Mouse (Mus musculus) ES-E14 (cell line): ENCODE data around the gene Cav1. TPM values are rescaled to one million over a fixed set of nuclear protein-coding genes. Genes with fewer than 3 reads are reported as not detected.

Experiments
- DNase-seq: peaks from one replicate; pipeline ENCODE4 v3.0.0-alpha.2; 2013; ENCODE audit warnings: low read depth, low spot score
- H3K27ac ChIP-seq: 2 replicates; pipeline ENCODE4 v1.5.1; 2012; ENCODE audit warnings: low read depth, mild to moderate bottlenecking, low read length, moderate library complexity, mixed read lengths; ENCODE audit not compliant: poor library complexity, insufficient read depth, severe bottlenecking
- H3K36me3 ChIP-seq: 2 replicates; pipeline ENCODE4 v1.6.1; 2012; ENCODE audit warnings: mild to moderate bottlenecking, low read length, moderate library complexity, mixed read lengths; ENCODE audit not compliant: control insufficient read depth, poor library complexity, insufficient read depth, severe bottlenecking
- H3K4me1 ChIP-seq, 2 experiments: fragments of 150-350 bp in 1 of 2; sonication (generic) in 1 of 2; 2 replicates each; pipeline ENCODE4 v1.6.1; 2012; ENCODE audit warnings: low read length in 2 of 2, mild to moderate bottlenecking in 1 of 2, mixed read lengths in 1 of 2; ENCODE audit not compliant: control insufficient read depth in 2 of 2, insufficient read depth in 2 of 2, poor library complexity in 1 of 2
- H3K4me3 ChIP-seq, 2 experiments: fragments of 150-350 bp in 1 of 2; sonication (generic) in 1 of 2; 2 replicates each; pipeline ENCODE4 v1.5.1; 2012; ENCODE audit warnings: low read length in 2 of 2, low read depth in 1 of 2, mild to moderate bottlenecking in 1 of 2, mixed read lengths in 1 of 2; ENCODE audit not compliant: insufficient read depth in 1 of 2, poor library complexity in 1 of 2, severe bottlenecking in 1 of 2
- H3K9ac ChIP-seq: 2 replicates; pipeline ENCODE4 v1.6.1; 2012; ENCODE audit warnings: low read depth, mild to moderate bottlenecking, low read length, mixed read lengths; ENCODE audit not compliant: poor library complexity, insufficient read depth, severe bottlenecking
- H3K9me3 ChIP-seq: fragments of 150-350 bp; sonication (generic); 2 replicates; pipeline ENCODE4 v1.6.1; 2012; ENCODE audit warnings: low read depth, mild to moderate bottlenecking, low read length; ENCODE audit not compliant: control insufficient read depth, insufficient read depth
- CHD2 ChIP-seq: IDR thresholded peaks from 2 replicates; pipeline ENCODE4 v1.6.1; 2014; ENCODE audit warnings: mild to moderate bottlenecking, low read depth, low read length, inconsistent platforms
- HCFC1 ChIP-seq: IDR thresholded peaks from 2 replicates; pipeline ENCODE4 v1.6.1; 2012; ENCODE audit warnings: low read length, inconsistent platforms, borderline replicate concordance; ENCODE audit not compliant: insufficient read depth
- MAFK ChIP-seq: IDR thresholded peaks from 2 replicates; pipeline ENCODE4 v1.6.1; 2014; ENCODE audit warnings: mild to moderate bottlenecking, low read depth, low read length, inconsistent platforms; ENCODE audit not compliant: insufficient read depth
- ZC3H11A ChIP-seq: IDR thresholded peaks from 2 replicates; pipeline ENCODE4 v1.6.1; 2012; ENCODE audit warnings: low read depth, mild to moderate bottlenecking, inconsistent platforms, low read length, borderline replicate concordance
- ZNF384 ChIP-seq: IDR thresholded peaks from 2 replicates; pipeline ENCODE4 v1.6.1; 2012; ENCODE audit warnings: low read depth, low read length, inconsistent platforms
- in situ Hi-C, 2 experiments: fragments of 600-800 bp; cut with MboI; formaldehyde crosslinking; loops; one replicate each; pipeline ENCODE4 v1.15.1; 2025; ENCODE audit warnings: low sequenced_read_pairs in 2 of 2, inconsistent platforms in 1 of 2; ENCODE audit not compliant: unreplicated experiment in 2 of 2
- total RNA-seq: library from RNA; depleted of rRNA; stranded (reverse); fragments of 300-350 nt; gene quantifications from 2 replicates; pipeline ENCODE4 v1.2.3, GENCODE M21; 2012

Cav1 gene
- total RNA-seq, 1 experiment, result 35.7 TPM

DNA sequence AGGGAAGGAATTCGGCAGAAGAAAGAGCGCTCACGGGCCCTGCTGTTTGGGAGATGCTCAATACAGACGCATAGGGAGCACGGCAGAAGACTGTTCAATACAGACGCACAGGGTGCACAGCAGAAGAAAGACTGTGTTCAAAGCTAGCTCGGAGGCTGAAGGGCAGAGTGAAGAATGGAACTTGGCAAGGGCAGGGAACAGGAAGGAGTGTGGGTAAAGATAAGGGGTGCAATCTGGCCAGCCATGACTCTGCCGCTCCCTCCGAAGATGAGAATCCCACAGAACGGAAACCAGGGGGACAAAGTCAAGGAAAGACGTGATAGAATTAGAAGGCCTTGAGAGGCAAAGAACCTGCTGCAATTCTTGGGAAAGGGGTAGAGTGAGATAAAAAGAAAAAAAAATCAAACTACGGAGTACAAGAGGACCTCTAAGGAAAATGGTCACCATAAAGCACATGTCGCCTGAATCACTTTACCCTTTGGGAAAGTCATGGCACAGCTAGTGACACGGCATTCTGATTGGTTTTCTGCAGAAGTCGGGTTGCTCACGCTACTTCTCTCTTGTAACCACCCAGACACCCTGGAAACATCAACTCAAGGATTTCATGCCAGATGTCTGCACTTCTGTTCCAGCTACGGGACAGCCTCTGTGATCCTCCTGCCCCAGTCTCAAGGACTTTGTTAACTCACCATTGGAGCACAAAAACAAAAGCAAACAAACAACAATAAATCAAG lies 57.5 kb downstream of the Cav1 start:
- H3K36me3 ChIP-seq, result no peaks in the 10 kb centered on the region
- DNase-seq, result no peak
- no peak for TF ChIP-seq ZNF384
- no peak for TF ChIP-seq HCFC1
- H3K9me3 ChIP-seq, result no peaks in the 10 kb centered on the region
- no peaks in the 10 kb centered on the region for H3K4me1 ChIP-seq
- H3K27ac ChIP-seq, result no peak overlapping the region
- no peak overlapping the region for H3K9ac ChIP-seq
- in situ Hi-C loops, result loop anchor here in 1 of 2 experiments (25.0 kb wide), 2 partner anchors 224 to 251 kb away; no protein-coding TSS in a partner anchor
- no peak overlapping the region for H3K4me3 ChIP-seq

DNA sequence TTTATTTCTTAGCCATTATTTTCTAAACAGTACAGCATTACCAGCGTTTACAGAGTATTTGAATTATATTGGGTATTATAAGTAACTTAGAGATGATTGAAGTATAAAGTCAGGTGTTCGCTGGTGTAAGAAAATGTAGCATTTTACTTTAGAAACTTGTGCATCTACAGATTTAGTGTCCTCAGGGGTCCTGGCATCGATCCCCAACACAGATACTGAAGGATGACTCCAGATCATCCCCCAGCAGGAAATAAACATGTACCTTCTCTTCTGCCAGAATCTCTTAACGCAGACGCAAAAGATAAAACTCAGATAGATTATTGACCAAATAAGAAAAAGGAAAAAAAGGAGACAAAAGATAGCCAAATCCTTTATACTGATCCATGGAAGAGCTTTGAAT lies 68.2 kb downstream of the Cav1 start:
- no peaks in the 10 kb centered on the region for H3K4me1 ChIP-seq
- in situ Hi-C loops, result loop anchor here (10.0 to 25.0 kb wide), 3 partner anchors 213 to 262 kb away; no protein-coding TSS in a partner anchor
- no peaks in the 10 kb centered on the region for H3K36me3 ChIP-seq
- H3K4me3 ChIP-seq, result no peak overlapping the region
- no peak overlapping the region for H3K9ac ChIP-seq
- no peak for DNase-seq
- no peak for TF ChIP-seq MAFK
- no peak for TF ChIP-seq ZNF384
- no peak for TF ChIP-seq ZC3H11A
- no peak for TF ChIP-seq HCFC1
- H3K9me3 ChIP-seq, result no peaks in the 10 kb centered on the region
- H3K27ac ChIP-seq, result no peak overlapping the region

DNA sequence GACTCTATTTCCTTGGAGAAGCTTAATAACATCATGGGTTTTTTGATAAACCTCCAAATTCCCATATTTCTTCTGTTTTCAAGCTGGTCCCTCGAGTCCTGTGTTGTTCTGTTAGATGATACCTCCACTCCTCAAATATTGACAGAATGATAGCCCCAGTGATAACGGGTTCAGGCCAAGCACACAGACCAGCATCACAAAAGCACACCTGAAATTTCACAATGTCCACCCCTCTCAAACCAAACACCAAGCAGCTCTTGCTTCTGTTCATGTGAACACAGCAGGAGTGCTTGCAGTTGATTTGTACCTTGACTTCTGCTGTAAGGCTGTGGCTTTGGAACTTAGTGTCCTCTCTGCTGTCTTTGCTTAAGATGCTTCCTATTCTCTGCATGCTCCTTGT lies 71.2 kb downstream of the Cav1 start:
- Histone ChIP-seq H3K4me3 (no peak overlapping the region), H3K27ac (no peak overlapping the region), H3K36me3 (no peaks in the 10 kb centered on the region), H3K4me1 (no peaks in the 10 kb centered on the region), H3K9ac (no peak overlapping the region), H3K9me3 (no peaks in the 10 kb centered on the region)
- TF ChIP-seq ZNF384 (no peak), CHD2 (no peak), ZC3H11A (no peak), HCFC1 (no peak), MAFK (no peak)
- no peak for DNase-seq
- in situ Hi-C loops, result loop anchor here in 1 of 2 experiments (10.0 kb wide), 1 partner anchor 217 kb away; no protein-coding TSS in a partner anchor

DNA sequence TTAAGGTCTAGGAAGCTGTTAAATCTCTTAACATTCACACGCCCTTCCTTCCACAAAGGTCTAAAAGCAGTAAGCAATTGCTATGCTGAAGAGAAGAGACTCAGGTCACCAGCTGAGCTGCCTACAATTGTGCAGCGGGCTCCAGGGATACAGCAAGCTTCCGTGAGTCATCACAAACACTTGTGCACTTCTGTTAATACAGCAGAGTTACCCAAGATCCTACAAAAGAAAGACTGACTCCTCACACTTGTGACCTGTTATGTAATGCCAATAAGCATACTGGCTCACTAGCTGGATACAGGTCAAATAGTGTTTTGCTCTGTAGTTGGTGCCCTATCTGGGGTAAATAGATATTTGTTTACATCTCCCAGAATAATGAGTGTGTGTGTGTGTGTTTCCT lies 74.0 kb downstream of the Cav1 start:
- DNase-seq, result no peak
- TF ChIP-seq ZC3H11A (no peak), HCFC1 (no peak), ZNF384 (no peak), CHD2 (no peak), MAFK (no peak)
- Histone ChIP-seq H3K9ac (no peak overlapping the region), H3K27ac (no peak overlapping the region), H3K9me3 (no peaks in the 10 kb centered on the region), H3K36me3 (no peaks in the 10 kb centered on the region), H3K4me1 (no peaks in the 10 kb centered on the region), H3K4me3 (no peak overlapping the region)
- in situ Hi-C loops, result no loop called here

DNA sequence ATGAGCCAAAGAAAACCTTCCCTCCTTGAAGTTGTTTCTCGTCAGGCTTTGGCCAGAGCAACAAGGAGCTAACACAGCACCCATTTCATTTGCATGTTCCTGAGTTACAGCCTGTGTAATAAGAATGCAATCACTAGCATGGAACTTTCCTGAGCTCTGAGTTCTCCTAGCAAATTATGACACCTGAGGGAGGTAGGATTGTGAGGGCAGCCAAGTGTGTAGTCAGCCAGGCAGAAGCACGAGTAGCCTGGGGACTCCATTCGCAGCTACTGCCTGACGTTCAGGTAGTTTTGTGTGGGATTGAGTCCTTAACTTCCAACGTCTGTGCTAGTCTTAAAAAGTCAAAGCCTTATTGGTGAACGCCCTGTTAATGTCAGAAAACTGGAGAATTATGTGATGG lies 75.6 kb downstream of the Cav1 start:
- no peak overlapping the region for H3K4me3 ChIP-seq
- no peak for TF ChIP-seq MAFK
- no peak for TF ChIP-seq ZNF384
- no peak for TF ChIP-seq HCFC1
- no peak for TF ChIP-seq CHD2
- H3K9ac ChIP-seq, result no peak overlapping the region
- H3K4me1 ChIP-seq, result no peaks in the 10 kb centered on the region
- no peaks in the 10 kb centered on the region for H3K9me3 ChIP-seq
- in situ Hi-C loops, result no loop called here
- no peaks in the 10 kb centered on the region for H3K36me3 ChIP-seq
- H3K27ac ChIP-seq, result no peak overlapping the region
- DNase-seq, result no peak
